Comparison of ENCODE assay signal across 9 mouse cellular contexts in the genomic region with DNA sequence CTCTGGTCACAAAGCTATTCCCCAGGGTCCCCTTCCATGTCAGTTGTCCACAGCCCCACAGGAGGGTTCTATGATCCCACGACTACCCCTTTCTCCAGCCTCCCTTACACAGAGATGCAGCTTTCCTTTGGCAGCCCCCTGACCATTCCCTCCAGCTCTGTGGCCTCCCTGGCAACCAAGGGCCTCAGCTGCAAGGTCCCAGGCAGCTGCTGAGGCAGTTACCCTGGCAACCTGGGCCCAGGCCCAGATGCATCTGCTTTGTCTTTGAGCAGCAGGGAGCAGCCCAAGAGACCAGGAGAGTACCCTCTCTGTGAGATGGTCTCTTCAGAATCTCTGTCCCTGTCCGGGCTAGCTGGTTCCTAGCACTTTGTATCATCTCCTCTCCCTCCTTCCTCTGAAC.
DNase-seq lines count a peak whose midpoint lies in the region; ATAC-seq and TF ChIP-seq lines count a peak whose summit lies in the region.
"Had no signal": no experiment of that assay in that cellular context is flagged by ENCODE, and none has a peak within 500 bp of the region (broad histone marks: within the 10 kb centered on the region; RNA-seq: fewer than 3 reads in every experiment).

No protein-coding gene starts in this region.

- H3K27ac ChIP-seq in cerebellum, adult 2 months (ENCODE audit: insufficient read depth, low read length): peak overlapping the region; percentile 71; the same call in 1 of the 2 replicates
- H3K27ac ChIP-seq in forebrain, embryonic 10.5 days: peak overlapping the region; percentile 80
- peak overlapping the region; percentile 60 for H3K27ac ChIP-seq in neural tube, embryonic 12.5 days
- no peak overlapping the region for H3K27ac ChIP-seq in kidney, adult 2 months (ENCODE audit: insufficient read depth, low read depth, low read length)
- H3K27ac ChIP-seq in intestine, embryonic 15.5 days: no peak overlapping the region
- H3K27ac ChIP-seq: liver, embryonic 15.5 days had no signal

- H3K9me3 ChIP-seq in forebrain, embryonic 10.5 days: no peaks in the 10 kb centered on the region
- H3K9me3 ChIP-seq in neural tube, embryonic 12.5 days: no peaks in the 10 kb centered on the region
- H3K9me3 ChIP-seq in intestine, embryonic 15.5 days: no peaks in the 10 kb centered on the region
- H3K9me3 ChIP-seq: liver, embryonic 15.5 days had no signal

- H3K4me3 ChIP-seq in cerebellum, adult 2 months (replicated peaks; ENCODE audit: insufficient read depth, low read depth, low read length): no peak overlapping the region
- H3K4me3 ChIP-seq in forebrain, embryonic 10.5 days: peak overlapping the region; percentile 11; the same call in 1 of the 2 replicates
- H3K4me3 ChIP-seq in neural tube, embryonic 12.5 days: no peak overlapping the region
- H3K4me3 ChIP-seq in kidney, adult 2 months (ENCODE audit: insufficient read depth, low read depth, low read length): no peak overlapping the region
- no peak overlapping the region for H3K4me3 ChIP-seq in intestine, embryonic 15.5 days (replicated peaks)
- H3K4me3 ChIP-seq: liver, embryonic 15.5 days had no signal

- TF ChIP-seq CTCF in cerebellum, adult 2 months (IDR thresholded peaks at IDR 0.05; ENCODE audit: borderline replicate concordance, insufficient read depth, low read depth, low read length): no peak
- no peak for TF ChIP-seq CTCF in kidney, adult 2 months (conservative IDR thresholded peaks at IDR 0.05; ENCODE audit: insufficient read depth, insufficient read length, low read depth, low read length)

- 40% methylated on average over 2 of the region's 2 CpGs for WGBS in cerebellum, adult 2 months
- WGBS in forebrain, embryonic 10.5 days: 32% methylated on average over 2 of the region's 2 CpGs
- WGBS in neural tube, embryonic 12.5 days: 21% methylated on average over 2 of the region's 2 CpGs
- WGBS in kidney, adult 2 months: 86% methylated on average over 2 of the region's 2 CpGs
- WGBS in intestine, embryonic 15.5 days: 68% methylated on average over 2 of the region's 2 CpGs

- H3K36me3 ChIP-seq in forebrain, embryonic 10.5 days (replicated peaks): peaks cover 8% of the 10 kb centered on the region; the same call in 1 of the 2 replicates
- H3K36me3 ChIP-seq in neural tube, embryonic 12.5 days: no peaks in the 10 kb centered on the region
- H3K36me3 ChIP-seq in kidney, adult 2 months (ENCODE audit: control insufficient read depth, insufficient read depth, low read length): no peaks in the 10 kb centered on the region
- H3K36me3 ChIP-seq in intestine, embryonic 15.5 days: no peaks in the 10 kb centered on the region
- H3K36me3 ChIP-seq: liver, embryonic 15.5 days had no signal

- TF ChIP-seq POLR2A in cerebellum, adult 2 months (IDR thresholded peaks at IDR 0.05; ENCODE audit: borderline replicate concordance, insufficient read depth, low read length): no peak
- TF ChIP-seq POLR2A in kidney, adult 2 months (IDR thresholded peaks at IDR 0.05; ENCODE audit: low read depth, low read length): no peak

- H3K9ac ChIP-seq in neural tube, embryonic 12.5 days: 0 out of 2 replicates have a peak overlapping the region, but pooled peaks have one; percentile 2
- H3K9ac ChIP-seq in intestine, embryonic 15.5 days: no peak overlapping the region
- H3K9ac ChIP-seq: liver, embryonic 15.5 days had no signal

- H3K4me2 ChIP-seq in neural tube, embryonic 12.5 days (replicated peaks): peak overlapping the region; percentile 32
- H3K4me2 ChIP-seq in intestine, embryonic 15.5 days (replicated peaks): no peak overlapping the region
- H3K4me2 ChIP-seq: liver, embryonic 15.5 days had no signal

- peaks cover 39% of the 10 kb centered on the region for H3K4me1 ChIP-seq in cerebellum, adult 2 months (ENCODE audit: control insufficient read depth, insufficient read depth, low read length)
- H3K4me1 ChIP-seq in forebrain, embryonic 10.5 days: peaks cover 79% of the 10 kb centered on the region
- peaks cover 82% of the 10 kb centered on the region for H3K4me1 ChIP-seq in neural tube, embryonic 12.5 days
- H3K4me1 ChIP-seq in kidney, adult 2 months (ENCODE audit: control insufficient read depth, insufficient read depth, low read length): no peaks in the 10 kb centered on the region
- 0 out of 2 replicates have a peak, but pooled peaks cover 3% of the 10 kb centered on the region for H3K4me1 ChIP-seq in intestine, embryonic 15.5 days (replicated peaks)
- H3K4me1 ChIP-seq: liver, embryonic 15.5 days had no signal

- peak in 1 of 2 experiments; percentile 62 for DNase-seq in cerebellum, adult 2 months
- no peak for DNase-seq in cerebellum, adult 8-10 months
- peak; percentile 68 for DNase-seq in forebrain, embryonic 10.5 days (ENCODE audit: extremely low spot score, low spot score)
- peak; percentile 69 to 71 for DNase-seq in layer of hippocampus, adult 8-10 months (ENCODE audit: low spot score in 2 of 2)
- DNase-seq in kidney, adult 2 months: no peak

- H3K27me3 ChIP-seq in cerebellum, adult 2 months (ENCODE audit: control insufficient read depth, insufficient read depth, low read length): no peaks in the 10 kb centered on the region
- no peaks in the 10 kb centered on the region for H3K27me3 ChIP-seq in forebrain, embryonic 10.5 days (ENCODE audit: poor library complexity, severe bottlenecking)
- no peaks in the 10 kb centered on the region for H3K27me3 ChIP-seq in neural tube, embryonic 12.5 days (replicated peaks)
- no peaks in the 10 kb centered on the region for H3K27me3 ChIP-seq in kidney, adult 2 months (replicated peaks; ENCODE audit: control insufficient read depth, insufficient read depth, low read length)
- H3K27me3 ChIP-seq in intestine, embryonic 15.5 days (replicated peaks): no peaks in the 10 kb centered on the region
- H3K27me3 ChIP-seq: liver, embryonic 15.5 days had no signal

- peak; percentile 90 for ATAC-seq in neural tube, embryonic 12.5 days (ENCODE audit: low FRiP score, low read depth)
- ATAC-seq in CD4-positive, CD25-positive, alpha-beta regulatory T cell, adult 4 months: no peak
- no peak for ATAC-seq in intestine, embryonic 15.5 days

Comparison
In these comparisons a context has a peak if more than half of its experiments do, and no peak if none do; other contexts are left out.
1. DNase-seq: peak in forebrain, embryonic 10.5 days (single experiment) and layer of hippocampus, adult 8-10 months (2 of 2); none in cerebellum, adult 8-10 months (single experiment) and kidney, adult 2 months (single experiment).
2. H3K27ac ChIP-seq: peak in cerebellum, adult 2 months (single experiment), forebrain, embryonic 10.5 days (single experiment) and neural tube, embryonic 12.5 days (single experiment); none in kidney, adult 2 months (single experiment) and intestine, embryonic 15.5 days (single experiment).